Mouse (Mus musculus) midbrain, postnatal 0 days (tissue): ENCODE results near the gene Fxyd5. TPM values are rescaled to one million over a fixed set of nuclear protein-coding genes. Genes with fewer than 3 reads are reported as not detected.

Experiments used
- ATAC-seq: fragments of 200-750 bp; cut with Nextera tagmentation; 2 replicates; pipeline ENCODE4 v1.8.0; 2017; ENCODE audit warnings: moderate number of reproducible peaks, mild to moderate bottlenecking, moderate TSS enrichment, moderate library complexity; ENCODE audit not compliant: low FRiP score
- DNase-seq: peaks from one replicate; pipeline ENCODE4 v3.0.0-alpha.2; 2015; ENCODE audit warnings: low spot score
- H3K27ac ChIP-seq: fragments of 300-500 bp; sonication (generic); 2 replicates; pipeline ENCODE4 v1.5.1; 2014; ENCODE audit warnings: low read depth, mild to moderate bottlenecking, low read length, mixed read lengths
- H3K27me3 ChIP-seq: fragments of 300-500 bp; sonication (generic); 2 replicates; pipeline ENCODE4 v1.6.1; 2014; ENCODE audit warnings: low read length, control low read depth, mixed read lengths; ENCODE audit not compliant: insufficient read depth
- H3K36me3 ChIP-seq: fragments of 300-500 bp; sonication (generic); 2 replicates; pipeline ENCODE4 v1.6.1; 2014; ENCODE audit warnings: low read length, control low read depth, mixed read lengths; ENCODE audit not compliant: insufficient read depth
- H3K4me1 ChIP-seq: fragments of 300-500 bp; sonication (generic); 2 replicates; pipeline ENCODE4 v1.6.1; 2014; ENCODE audit warnings: mild to moderate bottlenecking, control low read depth, antibody characterized with exemption, low read length, mixed read lengths; ENCODE audit not compliant: insufficient read depth
- H3K4me2 ChIP-seq: fragments of 300-500 bp; sonication (generic); 2 replicates; pipeline ENCODE4 v1.6.1; 2014; ENCODE audit warnings: low read depth, mild to moderate bottlenecking, low read length, mixed read lengths; ENCODE audit not compliant: poor library complexity, severe bottlenecking
- H3K4me3 ChIP-seq: fragments of 300-500 bp; sonication (generic); 2 replicates; pipeline ENCODE4 v1.5.1; 2014; ENCODE audit warnings: low read depth, mild to moderate bottlenecking, low read length, moderate library complexity
- H3K9ac ChIP-seq: fragments of 300-500 bp; sonication (generic); replicated peaks from 2 replicates; pipeline ENCODE4 v1.6.1; 2014; ENCODE audit warnings: mild to moderate bottlenecking, low read length, moderate library complexity, mixed read lengths; ENCODE audit not compliant: poor library complexity, severe bottlenecking
- H3K9me3 ChIP-seq: fragments of 300-500 bp; sonication (generic); 2 replicates; pipeline ENCODE4 v1.6.1; 2016; ENCODE audit warnings: low read length, control low read depth
- CTCF ChIP-seq: IDR thresholded peaks from 2 replicates; pipeline ENCODE4 v1.5.1; 2016; ENCODE audit warnings: antibody characterized with exemption, mild to moderate bottlenecking
- WGBS: fragments of 180-500 bp; shearing (Covaris S2); extraction: QIAGEN DNeasy Blood & Tissue Kit; methylation state at CpG from one replicate; pipeline ENCODE4 v1.1.7; 2014; 5-methylcytosine and 5-hydroxymethylcytosine counted together
- polyA plus RNA-seq: library from polyadenylated mRNA; unstranded; fragments of >200 nt; fragmentation: Nextera tagmentation; extraction: Ambion mirVana; gene quantifications from 2 replicates; pipeline ENCODE4 v1.2.1, GENCODE M21; 2015
- total RNA-seq: library from RNA; depleted of rRNA; stranded (reverse); fragments of >200 nt; gene quantifications from 2 replicates; pipeline ENCODE4 v1.2.3, GENCODE M21; 2014

Gene Fxyd5
- total and polyA plus RNA-seq, 2 experiments from 2014 or later, result 31.9 to 48.0 TPM

GRCm38 (mm10) chr7:31077885-31078445 is 35.7 kb upstream of the Fxyd5 start:
- ATAC-seq, result peak; percentile 42; the same call in 1 of the 2 replicates
- no peaks in the 10 kb centered on the region for H3K9me3 ChIP-seq
- no peaks in the 10 kb centered on the region for H3K4me1 ChIP-seq
- peak; percentile 90 for TF ChIP-seq CTCF
- H3K4me2 ChIP-seq, result no peak overlapping the region
- no peak overlapping the region for H3K4me3 ChIP-seq
- no peak overlapping the region for H3K9ac ChIP-seq
- WGBS, result 52% methylated on average over 5 of the region's 5 CpGs
- peak; percentile 82 for DNase-seq
- H3K27ac ChIP-seq, result no peak overlapping the region
- no peaks in the 10 kb centered on the region for H3K27me3 ChIP-seq
- no peaks in the 10 kb centered on the region for H3K36me3 ChIP-seq

GRCm38 (mm10) chr7:31077470-31077869 is 35.2 kb upstream of the Fxyd5 start:
- ATAC-seq, result peak; percentile 59

GRCm38 (mm10) chr7:31076492-31076891 is 34.2 kb upstream of the Fxyd5 start, which contains the start of gene Fxyd3:
Gene Fxyd3, minus strand, starts transcription at chr7:31076704.
- ATAC-seq (no peak), DNase-seq (no peak)
- Histone ChIP-seq H3K27ac (no peak within 1 kb of the TSS), H3K27me3 (no peaks in the 10 kb centered on the region), H3K9ac (no peak within 1 kb of the TSS), H3K9me3 (no peaks in the 10 kb centered on the region), H3K4me1 (no peaks in the 10 kb centered on the region), H3K4me2 (no peak within 1 kb of the TSS), H3K4me3 (no peak within 1 kb of the TSS), H3K36me3 (no peaks in the 10 kb centered on the region)
- 62% methylated on average over 5 of the region's 5 CpGs for WGBS
- TF ChIP-seq CTCF, result no peak

More at GRCm38 (mm10) chr7:31077470-31077869, 35.2 kb upstream of the Fxyd5 start:
- H3K4me2 ChIP-seq, result no peak overlapping the region
- H3K9me3 ChIP-seq, result no peaks in the 10 kb centered on the region
- whole genome bisulfite sequencing, result 50% methylated on average over 6 of the region's 6 CpGs
- H3K36me3 ChIP-seq, result no peaks in the 10 kb centered on the region
- no peaks in the 10 kb centered on the region for H3K4me1 ChIP-seq
- H3K27me3 ChIP-seq, result no peaks in the 10 kb centered on the region
- no peak overlapping the region for H3K27ac ChIP-seq
- H3K9ac ChIP-seq, result no peak overlapping the region
- DNase-seq, result peak; percentile 40
- no peak overlapping the region for H3K4me3 ChIP-seq
- no peak for TF ChIP-seq CTCF

GRCm38 (mm10) chr7:31074713-31075069 is 32.4 kb upstream of the Fxyd5 start:
- Histone ChIP-seq H3K27me3 (no peaks in the 10 kb centered on the region), H3K4me1 (no peaks in the 10 kb centered on the region), H3K36me3 (no peaks in the 10 kb centered on the region), H3K9me3 (no peaks in the 10 kb centered on the region), H3K4me2 (no peak overlapping the region), H3K4me3 (no peak overlapping the region), H3K9ac (no peak overlapping the region), H3K27ac (no peak overlapping the region)
- WGBS, result 67% methylated on average over 5 of the region's 5 CpGs
- DNase-seq (no peak), ATAC-seq (no peak)
- TF ChIP-seq CTCF, result no peak

GRCm38 (mm10) chr7:31074061-31074712 is 31.9 kb upstream of the Fxyd5 start:
- no peaks in the 10 kb centered on the region for H3K4me1 ChIP-seq
- no peak overlapping the region for H3K27ac ChIP-seq
- TF ChIP-seq CTCF, result no peak
- no peaks in the 10 kb centered on the region for H3K9me3 ChIP-seq
- H3K4me2 ChIP-seq, result no peak overlapping the region
- WGBS, result 68% methylated on average over 7 of the region's 7 CpGs
- ATAC-seq (no peak), DNase-seq (no peak)
- no peaks in the 10 kb centered on the region for H3K27me3 ChIP-seq
- H3K4me3 ChIP-seq, result no peak overlapping the region
- no peak overlapping the region for H3K9ac ChIP-seq
- H3K36me3 ChIP-seq, result no peaks in the 10 kb centered on the region

- Histone ChIP-seq H3K4me3 (no peak overlapping the region), H3K36me3 (no peaks in the 10 kb centered on the region), H3K4me2 (no peak overlapping the region), H3K9ac (no peak overlapping the region), H3K9me3 (no peaks in the 10 kb centered on the region), H3K4me1 (no peaks in the 10 kb centered on the region), H3K27me3 (no peaks in the 10 kb centered on the region), H3K27ac (no peak overlapping the region)
- ATAC-seq, result no peak
- no peak for TF ChIP-seq CTCF
- DNase-seq, result no peak
These were observed 31.3 kb upstream of the Fxyd5 start for GRCm38 (mm10) chr7:31073546-31073945.
